Mouse (Mus musculus): ENCODE results near the gene Aar2. TPM values are rescaled to one million over a fixed set of nuclear protein-coding genes. Genes with fewer than 3 reads are reported as not detected.
A peak's percentile ranks its signal among the peaks of the same experiment; 100 is the strongest.
"Not testable (repeated sequence)": the region's sequence is repeated elsewhere in the genome, so short reads cannot be mapped to it uniquely, and the experiment has no call there.

Gene Aar2
- polyA plus RNA-seq, 1 experiment from 2014 or later = 49.4 TPM

GRCm38 (mm10) chr2:156516678-156517077, 30.7 kb upstream of the Aar2 start:
- WGBS = 70% methylated on average over 2 of the region's 2 CpGs
- H3K9ac ChIP-seq (ENCODE audit: low read length); H3K4me2 ChIP-seq (ENCODE audit: low read depth, severe bottlenecking); H3K4me3 ChIP-seq (ENCODE audit: low read depth, low read length); H3K9me3 ChIP-seq (ENCODE audit: control insufficient read depth, low read length); H3K27me3 ChIP-seq (ENCODE audit: control insufficient read depth, insufficient read depth, low read length); H3K4me1 ChIP-seq (ENCODE audit: control insufficient read depth, insufficient read depth, low read length); H3K27ac ChIP-seq (replicated peaks; ENCODE audit: low read depth, low read length); H3K36me3 ChIP-seq (ENCODE audit: control insufficient read depth, insufficient read depth, low read length); DNase-seq (ENCODE audit: low spot score): not testable (repeated sequence)
- ATAC-seq (ENCODE audit: insufficient number of reproducible peaks, low FRiP score, low TSS enrichment, low read depth) = peak; percentile 91

GRCm38 (mm10) chr2:156518306-156518705, 29.1 kb upstream of the Aar2 start:
- Histone ChIP-seq H3K9ac (ENCODE audit: low read length) (no peak overlapping the region), H3K27ac (replicated peaks; ENCODE audit: low read depth, low read length) (no peak overlapping the region), H3K4me3 (ENCODE audit: low read depth, low read length) (no peak overlapping the region), H3K9me3 (ENCODE audit: control insufficient read depth, low read length) (no peaks in the 10 kb centered on the region), H3K4me1 (ENCODE audit: control insufficient read depth, insufficient read depth, low read length) (no peaks in the 10 kb centered on the region), H3K27me3 (ENCODE audit: control insufficient read depth, insufficient read depth, low read length) (no peaks in the 10 kb centered on the region), H3K36me3 (ENCODE audit: control insufficient read depth, insufficient read depth, low read length) (no peaks in the 10 kb centered on the region), H3K4me2 (ENCODE audit: low read depth, severe bottlenecking) (no peak overlapping the region)
- DNase-seq (ENCODE audit: low spot score) (no peak), ATAC-seq (ENCODE audit: insufficient number of reproducible peaks, low FRiP score, low TSS enrichment, low read depth) (no peak)
- WGBS = 83% methylated on average over 6 of the region's 6 CpGs

GRCm38 (mm10) chr2:156519584-156519983, 27.8 kb upstream of the Aar2 start:
- Histone ChIP-seq H3K36me3 (ENCODE audit: control insufficient read depth, insufficient read depth, low read length) (no peaks in the 10 kb centered on the region), H3K4me3 (ENCODE audit: low read depth, low read length) (no peak overlapping the region), H3K9ac (ENCODE audit: low read length) (no peak overlapping the region), H3K27ac (replicated peaks; ENCODE audit: low read depth, low read length) (no peak overlapping the region), H3K4me2 (ENCODE audit: low read depth, severe bottlenecking) (no peak overlapping the region), H3K4me1 (ENCODE audit: control insufficient read depth, insufficient read depth, low read length) (no peaks in the 10 kb centered on the region), H3K27me3 (ENCODE audit: control insufficient read depth, insufficient read depth, low read length) (no peaks in the 10 kb centered on the region), H3K9me3 (ENCODE audit: control insufficient read depth, low read length) (no peaks in the 10 kb centered on the region)
- 84% methylated on average over 5 of the region's 5 CpGs for WGBS
- ATAC-seq (ENCODE audit: insufficient number of reproducible peaks, low FRiP score, low TSS enrichment, low read depth) (no peak), DNase-seq (ENCODE audit: low spot score) (no peak)

- 89% methylated on average over 11 of the region's 11 CpGs for WGBS
- H3K36me3 ChIP-seq (ENCODE audit: control insufficient read depth, insufficient read depth, low read length) = no peaks in the 10 kb centered on the region
- H3K27me3 ChIP-seq (ENCODE audit: control insufficient read depth, insufficient read depth, low read length) = no peaks in the 10 kb centered on the region
- no peak overlapping the region for H3K27ac ChIP-seq (replicated peaks; ENCODE audit: low read depth, low read length)
- DNase-seq (ENCODE audit: low spot score) (no peak), ATAC-seq (ENCODE audit: insufficient number of reproducible peaks, low FRiP score, low TSS enrichment, low read depth) (no peak)
- H3K4me3 ChIP-seq (ENCODE audit: low read depth, low read length) = no peak overlapping the region
- no peaks in the 10 kb centered on the region for H3K4me1 ChIP-seq (ENCODE audit: control insufficient read depth, insufficient read depth, low read length)
- H3K4me2 ChIP-seq (ENCODE audit: low read depth, severe bottlenecking) = no peak overlapping the region
- H3K9me3 ChIP-seq (ENCODE audit: control insufficient read depth, low read length) = no peaks in the 10 kb centered on the region
- no peak overlapping the region for H3K9ac ChIP-seq (ENCODE audit: low read length)
These were observed 24.4 kb upstream of the Aar2 start for GRCm38 (mm10) chr2:156522994-156523393.

GRCm38 (mm10) chr2:156524078-156524477, 23.3 kb upstream of the Aar2 start:
- ATAC-seq (ENCODE audit: insufficient number of reproducible peaks, low FRiP score, low TSS enrichment, low read depth) = no peak
- H3K27me3 ChIP-seq (ENCODE audit: control insufficient read depth, insufficient read depth, low read length) = no peaks in the 10 kb centered on the region
- H3K4me2 ChIP-seq (ENCODE audit: low read depth, severe bottlenecking) = no peak overlapping the region
- H3K9me3 ChIP-seq (ENCODE audit: control insufficient read depth, low read length) = no peaks in the 10 kb centered on the region
- H3K27ac ChIP-seq (replicated peaks; ENCODE audit: low read depth, low read length) = no peak overlapping the region
- H3K4me1 ChIP-seq (ENCODE audit: control insufficient read depth, insufficient read depth, low read length) = no peaks in the 10 kb centered on the region
- DNase-seq (ENCODE audit: low spot score) = no peak
- H3K36me3 ChIP-seq (ENCODE audit: control insufficient read depth, insufficient read depth, low read length) = no peaks in the 10 kb centered on the region
- 55% methylated on average over 3 of the region's 3 CpGs for WGBS
- no peak overlapping the region for H3K4me3 ChIP-seq (ENCODE audit: low read depth, low read length)
- no peak overlapping the region for H3K9ac ChIP-seq (ENCODE audit: low read length)

- no peak overlapping the region for H3K9ac ChIP-seq (ENCODE audit: low read length)
- WGBS = 54% methylated on average over 2 of the region's 2 CpGs
- no peak for ATAC-seq (ENCODE audit: insufficient number of reproducible peaks, low FRiP score, low TSS enrichment, low read depth)
- no peak overlapping the region for H3K27ac ChIP-seq (replicated peaks; ENCODE audit: low read depth, low read length)
- no peak for DNase-seq (ENCODE audit: low spot score)
- no peak overlapping the region for H3K4me3 ChIP-seq (ENCODE audit: low read depth, low read length)
- H3K4me1 ChIP-seq (ENCODE audit: control insufficient read depth, insufficient read depth, low read length) = no peaks in the 10 kb centered on the region
- no peaks in the 10 kb centered on the region for H3K27me3 ChIP-seq (ENCODE audit: control insufficient read depth, insufficient read depth, low read length)
- no peak overlapping the region for H3K4me2 ChIP-seq (ENCODE audit: low read depth, severe bottlenecking)
- peaks cover under 1% of the 10 kb centered on the region; the same call in 1 of the 2 replicates for H3K36me3 ChIP-seq (ENCODE audit: control insufficient read depth, insufficient read depth, low read length)
- no peaks in the 10 kb centered on the region for H3K9me3 ChIP-seq (ENCODE audit: control insufficient read depth, low read length)
These were observed 17.7 kb upstream of the Aar2 start for GRCm38 (mm10) chr2:156529726-156530125.

- Histone ChIP-seq H3K9ac (ENCODE audit: low read length) (no peak overlapping the region), H3K4me1 (ENCODE audit: control insufficient read depth, insufficient read depth, low read length) (no peaks in the 10 kb centered on the region), H3K9me3 (ENCODE audit: control insufficient read depth, low read length) (no peaks in the 10 kb centered on the region), H3K36me3 (ENCODE audit: control insufficient read depth, insufficient read depth, low read length) (peaks cover 2% of the 10 kb centered on the region; the same call in 1 of the 2 replicates), H3K4me2 (ENCODE audit: low read depth, severe bottlenecking) (no peak overlapping the region), H3K27ac (replicated peaks; ENCODE audit: low read depth, low read length) (no peak overlapping the region), H3K4me3 (ENCODE audit: low read depth, low read length) (no peak overlapping the region), H3K27me3 (ENCODE audit: control insufficient read depth, insufficient read depth, low read length) (no peaks in the 10 kb centered on the region)
- DNase-seq (ENCODE audit: low spot score) = no peak
- WGBS = 84% methylated on average over 2 of the region's 2 CpGs
- ATAC-seq (ENCODE audit: insufficient number of reproducible peaks, low FRiP score, low TSS enrichment, low read depth) = no peak
These were observed 14.2 kb upstream of the Aar2 start for GRCm38 (mm10) chr2:156533160-156533559.

- Histone ChIP-seq H3K27ac (replicated peaks; ENCODE audit: low read depth, low read length) (no peak overlapping the region), H3K27me3 (ENCODE audit: control insufficient read depth, insufficient read depth, low read length) (no peaks in the 10 kb centered on the region), H3K9me3 (ENCODE audit: control insufficient read depth, low read length) (no peaks in the 10 kb centered on the region), H3K36me3 (ENCODE audit: control insufficient read depth, insufficient read depth, low read length) (peaks cover 2% of the 10 kb centered on the region; the same call in 1 of the 2 replicates), H3K4me1 (ENCODE audit: control insufficient read depth, insufficient read depth, low read length) (no peaks in the 10 kb centered on the region), H3K9ac (ENCODE audit: low read length) (no peak overlapping the region), H3K4me3 (ENCODE audit: low read depth, low read length) (no peak overlapping the region), H3K4me2 (ENCODE audit: low read depth, severe bottlenecking) (no peak overlapping the region)
- no peak for ATAC-seq (ENCODE audit: insufficient number of reproducible peaks, low FRiP score, low TSS enrichment, low read depth)
- no peak for DNase-seq (ENCODE audit: low spot score)
- 88% methylated on average over 7 of the region's 7 CpGs for WGBS
These were observed 8.4 kb upstream of the Aar2 start for GRCm38 (mm10) chr2:156538817-156539555.

- ATAC-seq (ENCODE audit: insufficient number of reproducible peaks, low FRiP score, low TSS enrichment, low read depth) = no peak
These were observed 6.4 kb upstream of the Aar2 start for GRCm38 (mm10) chr2:156540991-156541390.

More at GRCm38 (mm10) chr2:156540991-156541390, 6.4 kb upstream of the Aar2 start:
- no peak for DNase-seq (ENCODE audit: low spot score)
- H3K4me3 ChIP-seq (ENCODE audit: low read depth, low read length) = no peak overlapping the region
- WGBS = 80% methylated on average over 7 of the region's 7 CpGs
- no peaks in the 10 kb centered on the region for H3K27me3 ChIP-seq (ENCODE audit: control insufficient read depth, insufficient read depth, low read length)
- H3K36me3 ChIP-seq (ENCODE audit: control insufficient read depth, insufficient read depth, low read length) = no peaks in the 10 kb centered on the region
- H3K9ac ChIP-seq (ENCODE audit: low read length) = no peak overlapping the region
- no peaks in the 10 kb centered on the region for H3K4me1 ChIP-seq (ENCODE audit: control insufficient read depth, insufficient read depth, low read length)
- H3K9me3 ChIP-seq (ENCODE audit: control insufficient read depth, low read length) = no peaks in the 10 kb centered on the region
- no peak overlapping the region for H3K4me2 ChIP-seq (ENCODE audit: low read depth, severe bottlenecking)
- no peak overlapping the region for H3K27ac ChIP-seq (replicated peaks; ENCODE audit: low read depth, low read length)

All from limb, embryonic 11.5 days (tissue).